Mouse (Mus musculus): ENCODE data around the gene Adam1a.

Gene Adam1a

DNA sequence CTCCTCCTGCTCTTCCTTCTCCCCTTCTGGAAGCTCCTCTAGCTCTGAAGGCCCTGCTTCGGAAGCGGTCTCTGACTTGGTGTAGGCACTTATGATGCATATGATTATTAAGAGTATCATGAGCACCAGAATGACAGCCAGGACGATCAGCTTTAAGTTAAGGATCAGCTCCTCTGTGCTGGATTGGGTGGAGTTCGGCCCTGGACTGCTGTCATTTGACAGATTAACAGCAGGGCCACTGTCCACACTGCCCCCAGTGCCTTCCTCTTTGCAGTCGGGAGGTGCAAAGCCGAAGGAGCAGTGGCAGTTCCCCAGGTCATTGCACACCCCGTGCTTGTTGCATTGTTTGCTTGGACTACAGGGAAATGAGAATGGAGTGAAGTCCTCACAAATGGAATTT is 44.6 kb downstream of the Adam1a start:
- no peak for DNase-seq (ENCODE audit: low read depth, low spot score)

DNA sequence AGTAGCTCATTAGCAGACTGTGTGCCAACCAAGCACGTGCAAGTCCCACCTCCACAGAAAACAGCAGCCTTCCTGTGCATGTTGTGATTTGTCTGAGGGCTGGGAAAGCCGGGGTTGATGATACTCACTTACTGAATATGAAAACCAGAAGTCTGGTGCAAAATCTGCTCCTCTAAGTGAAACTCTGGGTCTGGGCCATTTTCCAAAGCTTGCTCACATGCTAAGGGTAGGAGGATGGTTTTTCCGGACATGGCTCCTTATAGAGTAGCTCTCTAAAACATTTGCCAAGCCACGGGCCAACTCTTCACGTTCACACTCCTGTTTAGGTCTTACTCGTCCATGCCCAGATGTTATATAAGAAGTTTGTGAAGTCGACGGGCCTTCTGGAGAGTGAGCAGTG is 52.0 kb downstream of the Adam1a start:
- peak; percentile 81 for DNase-seq (ENCODE audit: low read depth, low spot score)

DNA sequence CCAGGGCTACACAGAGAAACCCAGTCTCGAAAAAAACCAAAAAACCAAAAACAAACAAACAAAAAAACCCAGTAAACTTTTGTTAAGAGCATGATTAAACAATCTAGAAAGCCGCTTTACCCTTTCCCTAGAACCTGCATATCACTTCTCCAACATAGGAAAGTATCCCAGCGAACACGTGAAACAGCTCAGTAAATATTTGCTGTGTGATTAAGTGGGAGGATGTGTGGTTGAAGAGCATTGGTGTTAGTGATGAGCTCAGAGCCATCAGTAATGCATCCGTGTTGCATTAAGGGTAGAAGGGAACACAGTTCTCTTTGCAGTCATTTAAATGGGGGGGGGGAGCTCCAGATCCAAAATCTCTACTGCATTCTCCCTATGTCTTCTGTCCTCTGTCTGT is 60.5 kb downstream of the Adam1a start:
- DNase-seq (ENCODE audit: low read depth, low spot score) = no peak

DNA sequence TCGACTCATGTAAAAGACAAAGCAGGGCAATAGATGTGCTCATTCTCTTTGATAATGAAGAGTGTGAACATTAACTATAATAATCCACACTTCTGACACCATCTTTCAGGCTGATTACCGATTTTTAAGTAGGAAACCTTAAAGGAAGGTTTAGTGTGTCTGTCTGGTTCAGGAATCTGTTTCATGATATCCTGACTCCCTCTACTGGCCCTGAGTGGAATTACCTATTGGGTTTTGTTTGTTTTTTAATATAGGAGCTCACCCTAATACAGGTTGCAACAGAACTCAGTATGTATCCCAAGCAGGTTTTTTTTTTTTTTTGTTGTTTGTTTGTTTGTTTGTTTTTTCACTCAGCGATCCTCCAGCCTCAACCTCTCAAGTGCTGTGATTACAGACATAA is 67.6 kb downstream of the Adam1a start:
- DNase-seq (ENCODE audit: low read depth, low spot score) = peak; percentile 79

DNA sequence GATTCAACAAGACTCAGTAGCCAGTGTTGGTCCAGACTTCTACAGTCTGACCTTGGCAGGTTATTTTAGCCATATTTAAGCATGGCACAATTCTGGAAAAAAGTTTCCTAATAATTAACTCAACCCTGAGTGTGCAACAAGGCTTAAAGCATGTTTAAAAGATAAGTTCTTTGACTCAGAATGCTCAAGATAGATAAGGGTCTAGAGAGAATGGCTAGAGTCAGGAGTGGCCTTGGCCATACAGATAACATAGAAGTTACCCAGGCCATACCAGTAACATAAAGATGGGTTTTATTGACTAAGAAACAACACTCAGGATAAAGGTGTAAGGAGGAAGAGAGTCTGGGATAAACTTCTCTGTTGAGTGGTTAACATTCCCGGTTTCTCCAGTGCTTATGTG is 69.2 kb downstream of the Adam1a start:
- no peak for DNase-seq (ENCODE audit: low read depth, low spot score)

DNA sequence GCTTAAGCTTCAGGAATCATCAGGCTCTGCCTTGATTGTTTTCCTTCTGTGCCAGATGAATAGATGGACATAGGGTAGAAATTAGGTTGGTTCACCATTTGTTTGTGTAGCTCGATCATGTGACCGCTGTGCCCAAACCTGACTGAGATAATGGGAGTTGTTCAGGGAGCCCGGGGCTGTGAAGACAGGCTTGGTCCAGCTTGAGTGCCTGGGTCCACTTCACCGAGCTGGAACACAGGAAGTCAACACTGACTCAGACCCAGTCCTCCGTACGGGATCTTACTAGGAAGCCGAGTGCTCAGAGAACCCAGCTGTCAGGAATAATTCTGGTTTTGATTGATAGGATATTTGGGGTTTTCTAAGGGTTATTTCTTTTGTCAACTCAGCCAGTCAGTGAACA is 70.7 kb downstream of the Adam1a start:
- no peak for DNase-seq (ENCODE audit: low read depth, low spot score)

DNA sequence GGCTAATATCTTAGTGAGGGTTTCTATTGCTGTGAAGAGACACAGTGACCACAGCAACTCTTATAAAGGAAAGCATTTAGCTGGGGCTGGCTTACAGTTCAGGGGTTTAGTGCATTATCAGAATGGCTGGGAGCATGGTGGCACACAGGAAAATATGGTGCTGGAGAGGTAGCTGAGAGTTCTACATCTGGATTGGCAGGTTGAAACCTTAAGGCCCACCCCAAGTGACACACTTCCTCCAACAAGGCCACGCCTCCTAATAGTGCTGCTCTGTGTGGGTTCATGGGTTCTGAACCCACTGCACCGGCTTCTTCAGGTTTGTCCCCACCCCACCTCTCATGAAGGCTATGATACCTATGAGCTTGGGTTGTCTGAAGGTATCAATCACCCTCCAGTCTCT is 72.9 kb downstream of the Adam1a start:
- no peak for DNase-seq (ENCODE audit: low read depth, low spot score)

DNA sequence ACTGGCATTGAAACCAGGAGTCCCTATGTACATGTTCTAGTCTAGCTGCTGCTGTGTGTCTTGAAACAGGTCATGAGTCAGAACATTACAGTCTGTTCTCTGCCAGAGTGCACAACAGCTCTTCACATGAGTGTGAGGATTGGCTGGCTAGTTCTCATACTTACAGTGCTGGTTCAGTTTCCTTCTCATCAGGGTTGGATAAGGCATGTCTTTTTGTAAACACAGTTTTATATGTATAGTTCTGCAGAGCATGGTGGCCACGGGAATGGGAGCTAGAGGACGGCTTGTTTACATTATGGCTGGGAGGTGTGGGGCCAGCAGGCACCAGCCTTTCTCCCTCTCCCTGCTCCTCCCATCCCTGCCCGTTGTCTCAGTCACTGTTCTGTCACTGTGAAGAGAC is 75.7 kb downstream of the Adam1a start:
- DNase-seq (ENCODE audit: low read depth, low spot score) = no peak
